Mouse (Mus musculus): ENCODE data around the gene Calr. TPM values are rescaled to one million over a fixed set of nuclear protein-coding genes. Genes with fewer than 3 reads are reported as not detected.
"Not testable (repeated sequence)": the region's sequence is repeated elsewhere in the genome, so short reads cannot be mapped to it uniquely, and the experiment has no call there.

The Calr gene
- polyA plus RNA-seq, 1 experiment from 2014 or later: 662 TPM

- ATAC-seq; H3K4me3 ChIP-seq (ENCODE audit: low read depth, low read length); H3K4me1 ChIP-seq (ENCODE audit: control insufficient read depth, insufficient read depth, low read length); H3K36me3 ChIP-seq (ENCODE audit: control insufficient read depth, insufficient read depth, low read length); H3K4me2 ChIP-seq (ENCODE audit: low read length); H3K9ac ChIP-seq (ENCODE audit: low read depth, low read length); H3K27ac ChIP-seq (ENCODE audit: low read length); H3K27me3 ChIP-seq (ENCODE audit: control insufficient read depth, insufficient read depth, low read depth, low read length); H3K9me3 ChIP-seq (replicated peaks; ENCODE audit: control insufficient read depth, low read length, poor library complexity, severe bottlenecking): not testable (repeated sequence)
- 86% methylated on average over 1 of the region's 2 CpGs for WGBS
Measured at GRCm38 (mm10) chr8:84826518-84826917, 20.2 kb downstream of the Calr start.

- no peak for ATAC-seq
- Histone ChIP-seq H3K4me3 (ENCODE audit: low read depth, low read length) (no peak overlapping the region), H3K27me3 (ENCODE audit: control insufficient read depth, insufficient read depth, low read depth, low read length) (no peaks in the 10 kb centered on the region), H3K36me3 (ENCODE audit: control insufficient read depth, insufficient read depth, low read length) (no peaks in the 10 kb centered on the region), H3K9me3 (replicated peaks; ENCODE audit: control insufficient read depth, low read length, poor library complexity, severe bottlenecking) (no peaks in the 10 kb centered on the region), H3K4me2 (ENCODE audit: low read length) (no peak overlapping the region), H3K4me1 (ENCODE audit: control insufficient read depth, insufficient read depth, low read length) (peaks cover 2% of the 10 kb centered on the region; the same call in 1 of the 2 replicates), H3K9ac (ENCODE audit: low read depth, low read length) (no peak overlapping the region), H3K27ac (ENCODE audit: low read length) (no peak overlapping the region)
- 76% methylated on average over 4 of the region's 4 CpGs for WGBS
Measured at GRCm38 (mm10) chr8:84825636-84826035, 21.1 kb downstream of the Calr start.

GRCm38 (mm10) chr8:84823653-84824052, 23.1 kb downstream of the Calr start:
- Histone ChIP-seq H3K9ac (ENCODE audit: low read depth, low read length) (peak overlapping the region; percentile 25; the same call in 1 of the 2 replicates), H3K4me1 (ENCODE audit: control insufficient read depth, insufficient read depth, low read length) (peaks cover 2% of the 10 kb centered on the region; the same call in 1 of the 2 replicates), H3K27me3 (ENCODE audit: control insufficient read depth, insufficient read depth, low read depth, low read length) (no peaks in the 10 kb centered on the region), H3K36me3 (ENCODE audit: control insufficient read depth, insufficient read depth, low read length) (no peaks in the 10 kb centered on the region), H3K4me2 (ENCODE audit: low read length) (peak overlapping the region; percentile 48), H3K27ac (ENCODE audit: low read length) (no peak overlapping the region), H3K4me3 (ENCODE audit: low read depth, low read length) (peak overlapping the region; percentile 22; the same call in 1 of the 2 replicates), H3K9me3 (replicated peaks; ENCODE audit: control insufficient read depth, low read length, poor library complexity, severe bottlenecking) (no peaks in the 10 kb centered on the region)
- 2% methylated on average over 18 of the region's 18 CpGs for WGBS
- ATAC-seq: peak; percentile 91

GRCm38 (mm10) chr8:84822723-84823122, 24.0 kb downstream of the Calr start, which contains the start of gene Dand5:
TSS of gene Dand5 (minus strand) at chr8:84822823.
- H3K9ac ChIP-seq (ENCODE audit: low read depth, low read length): peak within 1 kb of the TSS; percentile 25; the same call in 1 of the 2 replicates
- peaks cover 2% of the 10 kb centered on the region; the same call in 1 of the 2 replicates for H3K4me1 ChIP-seq (ENCODE audit: control insufficient read depth, insufficient read depth, low read length)
- H3K36me3 ChIP-seq (ENCODE audit: control insufficient read depth, insufficient read depth, low read length): no peaks in the 10 kb centered on the region
- no peak for ATAC-seq
- peak within 1 kb of the TSS; percentile 22; the same call in 1 of the 2 replicates for H3K4me3 ChIP-seq (ENCODE audit: low read depth, low read length)
- H3K9me3 ChIP-seq (replicated peaks; ENCODE audit: control insufficient read depth, low read length, poor library complexity, severe bottlenecking): no peaks in the 10 kb centered on the region
- H3K27ac ChIP-seq (ENCODE audit: low read length): no peak within 1 kb of the TSS
- WGBS: 37% methylated on average over 3 of the region's 3 CpGs
- H3K4me2 ChIP-seq (ENCODE audit: low read length): peak within 1 kb of the TSS; percentile 48
- H3K27me3 ChIP-seq (ENCODE audit: control insufficient read depth, insufficient read depth, low read depth, low read length): no peaks in the 10 kb centered on the region

GRCm38 (mm10) chr8:84816117-84816516, 30.6 kb downstream of the Calr start:
- Histone ChIP-seq H3K4me1 (ENCODE audit: control insufficient read depth, insufficient read depth, low read length) (peaks cover 15% of the 10 kb centered on the region), H3K4me2 (ENCODE audit: low read length) (no peak overlapping the region), H3K27me3 (ENCODE audit: control insufficient read depth, insufficient read depth, low read depth, low read length) (peaks cover 4% of the 10 kb centered on the region; the same call in 1 of the 2 replicates), H3K27ac (ENCODE audit: low read length) (no peak overlapping the region), H3K36me3 (ENCODE audit: control insufficient read depth, insufficient read depth, low read length) (no peaks in the 10 kb centered on the region), H3K9ac (ENCODE audit: low read depth, low read length) (no peak overlapping the region), H3K9me3 (replicated peaks; ENCODE audit: control insufficient read depth, low read length, poor library complexity, severe bottlenecking) (no peaks in the 10 kb centered on the region), H3K4me3 (ENCODE audit: low read depth, low read length) (no peak overlapping the region)
- no peak for ATAC-seq
- 74% methylated on average over 17 of the region's 17 CpGs for WGBS

- no peaks in the 10 kb centered on the region for H3K36me3 ChIP-seq (ENCODE audit: control insufficient read depth, insufficient read depth, low read length)
- H3K9ac ChIP-seq (ENCODE audit: low read depth, low read length): no peak overlapping the region
- H3K9me3 ChIP-seq (replicated peaks; ENCODE audit: control insufficient read depth, low read length, poor library complexity, severe bottlenecking): no peaks in the 10 kb centered on the region
- H3K4me1 ChIP-seq (ENCODE audit: control insufficient read depth, insufficient read depth, low read length): peaks cover 15% of the 10 kb centered on the region
- H3K27me3 ChIP-seq (ENCODE audit: control insufficient read depth, insufficient read depth, low read depth, low read length): peaks cover 4% of the 10 kb centered on the region; the same call in 1 of the 2 replicates
- 10% methylated on average over 9 of the region's 9 CpGs for WGBS
- H3K4me2 ChIP-seq (ENCODE audit: low read length): no peak overlapping the region
- ATAC-seq: peak; percentile 47; the same call in 1 of the 2 replicates
- H3K27ac ChIP-seq (ENCODE audit: low read length): peak overlapping the region; percentile 41; the same call in 1 of the 2 replicates
- H3K4me3 ChIP-seq (ENCODE audit: low read depth, low read length): no peak overlapping the region
Measured at GRCm38 (mm10) chr8:84815547-84815946, 31.2 kb downstream of the Calr start.

GRCm38 (mm10) chr8:84814555-84815441, 31.9 kb downstream of the Calr start:
- WGBS: 30% methylated on average over 18 of the region's 19 CpGs
- Histone ChIP-seq H3K4me3 (ENCODE audit: low read depth, low read length) (no peak overlapping the region), H3K9me3 (replicated peaks; ENCODE audit: control insufficient read depth, low read length, poor library complexity, severe bottlenecking) (no peaks in the 10 kb centered on the region), H3K9ac (ENCODE audit: low read depth, low read length) (0 out of 2 replicates have a peak overlapping the region, but pooled peaks have one; percentile 30), H3K36me3 (ENCODE audit: control insufficient read depth, insufficient read depth, low read length) (no peaks in the 10 kb centered on the region), H3K27ac (ENCODE audit: low read length) (peak overlapping the region; percentile 41; the same call in 1 of the 2 replicates), H3K4me1 (ENCODE audit: control insufficient read depth, insufficient read depth, low read length) (peaks cover 15% of the 10 kb centered on the region), H3K4me2 (ENCODE audit: low read length) (no peak overlapping the region), H3K27me3 (ENCODE audit: control insufficient read depth, insufficient read depth, low read depth, low read length) (peaks cover 4% of the 10 kb centered on the region; the same call in 1 of the 2 replicates)
- ATAC-seq: 0 out of 2 replicates have a peak, but pooled peaks have one; percentile 11

- Histone ChIP-seq H3K4me1 (ENCODE audit: control insufficient read depth, insufficient read depth, low read length) (peaks cover 15% of the 10 kb centered on the region), H3K27ac (ENCODE audit: low read length) (no peak overlapping the region), H3K9me3 (replicated peaks; ENCODE audit: control insufficient read depth, low read length, poor library complexity, severe bottlenecking) (no peaks in the 10 kb centered on the region), H3K36me3 (ENCODE audit: control insufficient read depth, insufficient read depth, low read length) (no peaks in the 10 kb centered on the region), H3K4me3 (ENCODE audit: low read depth, low read length) (no peak overlapping the region), H3K4me2 (ENCODE audit: low read length) (no peak overlapping the region), H3K27me3 (ENCODE audit: control insufficient read depth, insufficient read depth, low read depth, low read length) (peaks cover 4% of the 10 kb centered on the region; the same call in 1 of the 2 replicates), H3K9ac (ENCODE audit: low read depth, low read length) (no peak overlapping the region)
- ATAC-seq: no peak
- WGBS: 71% methylated on average over 11 of the region's 11 CpGs
Measured at GRCm38 (mm10) chr8:84814240-84814554, 32.5 kb downstream of the Calr start.

GRCm38 (mm10) chr8:84813830-84814229, 32.9 kb downstream of the Calr start:
- WGBS: 96% methylated on average over 3 of the region's 3 CpGs
- Histone ChIP-seq H3K4me1 (ENCODE audit: control insufficient read depth, insufficient read depth, low read length) (peaks cover 15% of the 10 kb centered on the region), H3K27me3 (ENCODE audit: control insufficient read depth, insufficient read depth, low read depth, low read length) (peaks cover 4% of the 10 kb centered on the region; the same call in 1 of the 2 replicates), H3K36me3 (ENCODE audit: control insufficient read depth, insufficient read depth, low read length) (no peaks in the 10 kb centered on the region), H3K4me2 (ENCODE audit: low read length) (no peak overlapping the region), H3K27ac (ENCODE audit: low read length) (no peak overlapping the region), H3K4me3 (ENCODE audit: low read depth, low read length) (no peak overlapping the region), H3K9ac (ENCODE audit: low read depth, low read length) (no peak overlapping the region), H3K9me3 (replicated peaks; ENCODE audit: control insufficient read depth, low read length, poor library complexity, severe bottlenecking) (no peaks in the 10 kb centered on the region)
- ATAC-seq: no peak

All from midbrain, embryonic 16.5 days (tissue).